Mouse (Mus musculus): ENCODE data around the gene Trp53bp1.

Gene Trp53bp1

DNA sequence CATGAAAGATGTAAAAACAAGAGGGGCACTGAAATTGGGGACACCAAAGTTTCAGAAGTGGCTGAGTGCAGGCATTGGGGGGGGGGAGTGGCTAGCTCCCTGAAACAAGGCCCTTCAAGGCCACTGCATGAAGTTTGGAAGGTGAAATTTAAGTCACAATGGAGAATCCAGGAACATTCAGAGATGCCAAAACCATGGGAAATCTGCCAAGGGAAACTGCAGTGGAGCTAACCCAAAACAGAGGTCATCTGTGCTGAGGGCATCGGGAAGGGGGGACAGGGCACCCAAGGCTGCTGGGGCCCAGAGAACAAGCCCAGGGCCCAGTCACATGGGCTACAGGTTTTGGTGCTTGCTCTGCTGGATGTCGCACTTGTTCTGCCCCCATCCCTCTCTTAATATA, 21.4 kb downstream of the Trp53bp1 start:
- DNase-seq (ENCODE audit: low spot score), result no peak

DNA sequence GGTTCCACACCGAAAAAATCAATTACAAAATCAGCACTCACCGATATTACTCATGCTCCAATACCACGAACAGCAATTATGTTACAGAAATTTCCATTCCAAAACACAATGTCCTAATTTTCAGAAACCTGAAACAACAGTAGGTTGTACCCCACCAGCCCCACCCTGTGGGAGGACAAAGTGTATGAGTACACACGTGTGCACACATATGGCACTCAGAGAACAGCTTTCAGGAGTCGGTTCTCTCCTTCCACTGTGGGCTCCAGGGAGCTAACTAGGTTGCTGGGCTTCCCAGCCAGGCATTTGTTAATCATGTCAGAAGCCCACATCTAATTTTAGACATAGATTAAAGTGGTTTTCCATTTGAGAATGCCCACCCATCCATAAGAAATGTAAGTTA, 27.1 kb downstream of the Trp53bp1 start:
- no peak for DNase-seq (ENCODE audit: low spot score)

DNA sequence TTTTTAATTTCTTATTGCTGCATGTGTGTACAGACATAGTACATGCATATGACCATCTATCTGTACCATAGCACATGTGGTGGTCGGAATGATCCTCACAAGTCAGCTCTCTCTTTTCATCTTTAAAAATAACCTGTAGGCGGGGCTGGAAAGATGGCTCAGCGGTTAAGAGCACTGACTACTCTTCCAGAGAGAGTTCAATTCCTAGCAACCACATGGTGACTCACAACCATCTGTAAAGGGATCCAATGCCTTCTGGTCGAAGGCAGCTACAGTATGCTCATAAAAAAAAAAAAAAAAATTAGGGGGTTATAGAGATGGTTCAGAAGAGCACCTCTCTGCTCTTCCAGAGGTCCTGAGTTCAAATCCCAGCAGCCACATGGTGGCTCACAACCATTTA, 31.8 kb downstream of the Trp53bp1 start:
- no peak for DNase-seq (ENCODE audit: low spot score)

DNA sequence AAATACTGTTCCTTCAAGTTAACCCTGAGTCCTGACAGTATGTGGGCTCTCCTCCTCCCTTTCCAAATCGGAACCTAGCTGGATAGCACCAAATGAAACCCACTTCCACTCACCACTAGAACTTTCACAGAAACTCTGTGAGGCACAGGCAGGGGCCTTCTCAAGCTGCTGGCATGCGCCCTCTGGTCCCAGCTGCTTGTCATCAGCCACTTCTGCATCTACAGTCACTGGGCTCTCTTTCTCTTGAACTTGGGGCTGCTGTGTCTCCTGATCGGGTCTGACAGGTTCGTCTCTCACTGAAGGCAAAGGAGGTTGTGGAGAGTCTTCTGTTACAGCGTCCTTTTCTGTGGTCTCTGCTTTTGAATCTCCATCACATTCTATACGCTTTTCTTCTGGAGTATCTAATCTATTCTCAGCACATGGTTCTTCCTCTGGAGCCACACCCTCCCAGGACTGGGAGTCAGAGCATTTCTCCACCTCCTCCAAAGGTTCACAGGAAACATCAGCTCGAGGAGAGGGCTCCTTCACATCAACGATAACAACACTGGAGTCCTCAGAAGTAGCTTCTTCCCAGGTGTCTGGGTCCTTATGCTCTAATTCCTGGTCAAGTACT, 35.6 kb downstream of the Trp53bp1 start:
- DNase-seq (ENCODE audit: low spot score), result no peak

DNA sequence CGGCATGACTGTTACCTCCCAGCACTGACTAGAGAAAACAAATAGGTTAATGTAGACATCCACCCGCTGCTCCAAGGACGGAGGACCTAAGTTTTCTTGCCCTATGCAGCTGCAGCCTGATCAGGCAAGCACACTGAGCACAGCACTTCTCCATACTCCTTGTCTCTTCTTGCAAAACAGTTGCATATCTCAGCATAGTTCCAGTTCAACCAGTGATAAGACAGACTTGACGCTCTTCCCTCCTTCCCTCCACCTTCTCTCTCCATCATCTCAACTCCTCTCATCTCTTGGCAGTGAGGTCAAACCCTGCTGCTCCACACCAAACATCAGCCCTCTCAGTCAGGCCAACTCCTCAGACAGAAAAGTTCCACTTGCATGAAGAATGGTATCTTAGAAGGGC, 43.1 kb downstream of the Trp53bp1 start:
- DNase-seq (ENCODE audit: low spot score), result no peak

DNA sequence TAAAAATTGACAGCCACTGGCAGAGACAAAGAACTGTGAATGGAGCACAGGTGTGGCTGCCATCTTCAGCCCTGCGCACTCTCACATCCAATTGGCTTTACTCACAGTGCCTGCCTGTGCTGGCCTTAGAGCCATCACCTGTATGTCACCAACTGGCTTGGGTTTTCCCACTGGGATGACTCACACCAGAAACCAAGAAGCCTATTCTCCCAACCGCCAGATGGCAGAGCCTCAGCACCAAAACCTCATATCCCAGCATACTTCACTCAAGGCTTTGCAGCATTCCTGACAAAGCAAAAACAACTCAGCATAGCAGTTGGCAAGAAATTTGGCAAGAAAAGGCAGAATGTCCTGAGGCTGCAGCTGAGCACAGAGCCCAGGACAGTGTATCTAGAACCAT, 48.2 kb downstream of the Trp53bp1 start:
- no peak for DNase-seq (ENCODE audit: low spot score)

DNA sequence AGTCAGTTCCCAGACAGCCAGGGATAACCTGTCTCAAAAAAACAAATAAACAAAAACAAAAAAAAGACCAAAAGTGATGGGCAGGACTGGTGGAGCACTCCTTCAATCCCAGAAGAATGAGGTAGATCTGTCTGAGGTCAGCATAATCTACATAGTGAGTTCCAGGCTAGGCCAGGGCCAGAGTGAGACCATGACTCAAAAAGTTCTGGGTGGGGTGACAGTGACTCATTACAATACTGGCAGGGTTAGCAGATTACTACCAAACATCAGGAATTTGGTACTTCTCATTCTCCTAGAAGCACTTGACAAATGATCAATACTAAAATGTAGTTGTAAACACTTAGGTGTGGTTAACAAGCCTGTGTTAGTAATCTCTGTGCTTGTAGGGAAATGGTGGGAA, 51.2 kb downstream of the Trp53bp1 start:
- DNase-seq (ENCODE audit: low spot score), result no peak

DNA sequence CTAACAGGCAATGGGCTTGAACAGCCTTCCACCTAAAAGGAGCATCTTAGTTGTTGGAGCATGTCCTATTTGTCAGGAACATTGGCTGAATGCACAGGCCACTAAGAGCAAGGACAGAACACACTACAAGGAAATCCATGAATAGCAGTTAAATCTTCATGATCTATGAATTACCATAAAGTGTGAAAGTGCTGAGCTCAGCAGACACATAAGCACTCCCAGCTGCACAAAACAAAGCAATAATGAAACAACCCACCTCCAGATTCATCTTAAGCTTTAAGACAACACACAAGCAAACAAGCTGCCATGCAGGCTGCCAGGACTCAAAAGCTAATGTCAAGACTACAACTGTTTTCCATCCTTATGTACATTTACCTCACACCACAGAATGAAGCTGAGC, 52.0 kb downstream of the Trp53bp1 start:
- no peak for DNase-seq (ENCODE audit: low spot score)

DNA sequence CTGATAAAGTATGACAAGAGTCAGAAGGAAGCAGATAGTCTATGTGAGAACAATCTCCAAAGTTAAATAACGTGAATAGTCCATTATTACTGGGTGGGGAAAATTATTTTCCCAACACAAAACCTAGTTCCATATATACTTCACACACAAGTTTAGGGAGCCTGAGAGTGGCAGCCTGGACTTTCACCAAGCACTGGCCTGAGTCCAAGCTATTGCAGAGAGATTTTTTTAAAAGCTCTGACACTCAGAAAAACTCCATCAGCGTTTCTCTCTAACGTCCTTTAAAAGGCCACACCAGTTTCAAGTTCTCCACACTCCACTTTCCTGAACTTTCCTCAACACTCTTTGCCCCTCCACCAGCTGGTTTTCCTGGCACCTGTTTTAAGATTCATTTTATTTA, 56.7 kb downstream of the Trp53bp1 start:
- DNase-seq (ENCODE audit: low spot score), result no peak

DNA sequence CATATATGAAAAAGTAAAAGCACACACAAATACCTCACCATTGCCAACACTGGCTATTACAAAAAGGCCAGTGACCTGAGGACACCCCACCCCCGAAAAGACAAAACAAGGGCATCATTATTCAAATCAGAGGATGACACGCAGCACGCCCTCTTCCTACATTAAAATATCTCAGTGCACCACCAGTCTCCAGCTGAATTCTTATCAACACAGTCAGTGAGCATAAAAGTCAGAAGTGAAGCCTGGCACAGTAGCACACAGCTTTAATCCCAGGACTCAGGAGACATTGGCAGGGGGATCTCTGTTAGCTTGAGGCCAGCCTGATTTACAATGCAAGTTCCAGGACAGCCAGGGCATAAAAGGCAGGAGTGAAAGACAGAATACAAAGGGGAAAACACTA, 64.7 kb downstream of the Trp53bp1 start:
- no peak for DNase-seq (ENCODE audit: low spot score)

DNA sequence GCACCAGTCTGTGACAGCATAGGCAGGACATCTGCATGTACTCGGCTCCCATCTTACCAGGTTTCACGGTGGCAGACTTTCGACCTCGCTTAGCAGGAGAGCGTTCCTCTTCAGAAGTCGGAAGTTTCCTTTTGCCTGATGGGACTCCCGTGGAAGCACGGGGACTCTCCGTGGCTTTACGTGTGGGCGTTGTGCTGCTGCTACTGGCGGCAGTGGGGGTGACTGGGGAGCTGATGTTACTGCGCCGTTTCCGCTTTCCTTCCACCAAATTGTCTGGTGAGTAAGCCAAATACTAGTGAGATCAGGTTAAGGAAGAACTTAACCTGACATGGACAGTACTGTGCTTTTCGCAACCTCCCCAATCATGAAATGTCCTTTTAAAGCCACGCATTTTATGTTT, 66.9 kb downstream of the Trp53bp1 start:
- no peak for DNase-seq (ENCODE audit: low spot score)

DNA sequence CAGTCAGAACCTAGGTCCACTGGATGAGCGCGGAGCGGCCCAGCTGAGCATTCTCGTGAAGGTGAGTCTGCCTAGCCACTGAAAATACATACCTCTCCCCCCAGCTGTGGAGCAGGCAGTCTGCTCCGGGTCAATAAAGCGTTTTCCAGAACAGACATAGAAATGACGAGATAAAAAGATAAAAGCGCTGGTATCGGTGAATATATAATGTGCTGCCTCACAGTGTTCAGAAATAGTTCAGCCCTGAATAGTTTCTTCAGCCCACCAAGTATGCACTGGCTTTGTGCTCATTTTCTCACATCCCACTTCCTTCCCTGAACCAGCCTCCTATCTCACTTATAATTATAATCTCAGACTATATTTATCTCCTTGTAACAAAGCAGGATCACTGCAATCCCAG, 75.7 kb downstream of the Trp53bp1 start:
- DNase-seq (ENCODE audit: low spot score), result no peak

DNA sequence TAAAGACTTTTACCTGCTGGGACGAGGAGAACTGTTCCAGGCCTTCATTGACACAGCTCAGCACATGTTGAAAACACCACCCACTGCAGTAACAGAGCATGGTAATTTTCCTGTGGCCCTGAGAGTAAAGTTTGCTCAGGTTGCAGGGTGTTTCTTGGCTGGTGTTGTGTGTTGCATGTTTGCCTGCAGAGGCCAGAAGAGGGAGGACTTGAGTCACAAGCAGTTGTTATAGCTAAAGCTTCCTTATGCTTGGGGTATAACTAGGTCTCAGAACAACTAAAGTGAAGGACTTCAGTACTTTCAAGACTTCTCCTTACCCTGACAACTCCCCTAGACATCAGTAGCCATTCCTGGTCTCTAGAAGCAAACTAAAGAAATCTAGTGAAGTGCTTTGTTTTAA, 82.7 kb downstream of the Trp53bp1 start:
- no peak for DNase-seq (ENCODE audit: low spot score)

DNA sequence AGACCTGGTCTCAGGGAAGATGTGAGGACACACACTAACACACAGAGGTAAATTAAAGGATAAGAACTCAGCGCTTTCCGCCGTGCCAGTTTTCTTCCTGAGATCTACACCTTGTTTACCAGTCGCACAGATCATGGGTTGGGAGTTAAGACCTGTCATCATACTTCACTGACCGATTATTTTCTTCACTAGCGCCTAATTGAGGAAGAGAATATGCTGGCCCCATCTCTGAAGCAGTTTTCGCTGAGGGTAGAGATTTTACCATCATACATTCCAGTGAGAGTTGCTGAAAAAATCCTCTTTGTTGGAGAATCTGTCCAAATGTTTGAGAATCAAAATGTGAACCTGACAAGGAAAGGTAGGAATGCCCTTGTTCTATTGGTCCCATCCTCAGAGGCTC, 87.1 kb downstream of the Trp53bp1 start:
- no peak for DNase-seq (ENCODE audit: low spot score)

DNA sequence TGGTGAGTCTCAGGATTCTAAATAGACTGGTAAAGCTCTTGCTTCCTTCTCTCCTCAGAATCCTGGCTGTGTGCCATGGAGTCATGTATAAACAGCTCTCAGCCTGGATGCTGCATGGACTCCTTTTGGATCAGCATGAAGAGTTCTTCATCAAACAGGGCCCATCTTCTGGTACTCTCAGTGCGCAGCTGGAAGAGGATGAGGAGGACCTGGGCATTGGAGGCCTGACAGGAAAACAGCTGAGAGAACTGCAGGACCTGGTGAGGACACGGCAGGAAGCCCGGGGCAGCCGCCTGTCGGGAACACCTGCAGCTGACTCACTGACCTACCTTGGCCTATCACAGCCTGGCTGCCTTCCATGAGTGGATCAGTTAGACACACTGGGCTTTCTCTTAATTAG, 87.8 kb downstream of the Trp53bp1 start:
- no peak for DNase-seq (ENCODE audit: low spot score)

DNA sequence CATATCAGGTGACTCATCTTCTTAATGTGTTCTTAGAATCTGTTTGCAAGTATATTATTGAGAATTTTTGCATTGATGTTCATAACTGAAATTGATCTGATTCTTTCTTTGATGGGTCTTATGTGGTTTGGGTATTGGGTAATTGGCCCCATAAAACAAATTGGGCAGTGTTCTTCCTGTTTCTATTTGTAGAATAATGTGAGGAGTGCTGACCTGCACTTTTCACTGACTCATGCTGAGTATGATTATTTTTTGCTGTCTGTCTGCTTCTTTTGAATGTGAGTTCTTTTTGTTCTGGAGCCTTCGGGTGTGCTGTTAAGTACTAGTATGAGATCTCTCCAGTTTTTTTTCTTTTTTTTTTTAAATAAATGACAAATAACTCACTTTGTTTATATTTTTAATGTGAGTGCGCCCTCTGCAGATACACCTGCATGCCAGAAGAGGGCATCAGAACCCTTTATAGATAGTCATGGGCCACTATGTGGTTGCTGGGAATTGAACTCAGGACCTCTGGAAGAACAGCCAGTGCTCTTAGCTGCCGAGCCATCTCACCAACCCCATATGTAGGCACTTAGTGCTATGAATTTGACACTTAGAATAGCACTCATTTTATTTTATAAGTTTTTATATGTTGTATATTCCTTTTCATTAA, 92.3 kb downstream of the Trp53bp1 start:
- DNase-seq (ENCODE audit: low spot score), result no peak

DNA sequence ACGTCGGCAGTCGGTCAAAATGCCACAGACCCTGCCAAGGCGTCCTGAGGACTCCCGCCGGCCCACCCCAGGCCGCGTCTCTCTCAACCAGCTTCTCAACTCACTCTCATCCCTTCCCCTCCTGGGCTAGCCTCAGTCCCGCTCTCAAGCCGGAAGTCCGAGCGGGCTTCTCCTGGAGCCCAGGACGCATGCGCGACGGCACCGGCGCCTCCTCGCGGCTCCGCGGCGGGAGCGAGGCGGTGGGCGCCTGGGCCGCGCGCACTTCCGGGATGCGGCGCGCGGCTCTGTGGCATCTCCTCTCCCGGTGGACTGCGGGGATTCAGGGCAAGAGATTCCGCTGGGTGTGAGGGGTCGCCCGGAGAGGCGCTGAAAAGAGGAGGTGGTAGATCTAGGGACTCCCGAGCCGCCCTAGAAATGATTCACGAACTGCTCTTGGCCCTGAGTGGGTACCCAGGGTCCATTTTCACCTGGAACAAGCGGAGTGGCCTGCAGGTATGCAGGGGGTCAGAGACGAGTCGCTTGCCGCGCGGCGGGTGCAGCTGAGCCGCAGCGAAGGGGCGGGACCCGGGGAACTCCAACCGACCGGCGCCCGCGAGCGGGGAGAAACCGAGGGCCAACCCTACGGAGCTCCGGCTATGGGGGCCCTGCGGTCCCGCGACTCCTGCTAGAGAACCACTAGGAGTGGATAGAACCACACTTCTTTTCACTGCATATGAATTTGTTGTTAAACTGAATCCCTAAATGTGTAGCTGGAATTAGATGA, 100.0 kb downstream of the Trp53bp1 start, which contains the start of gene Zscan29:
Zscan29 (minus strand) TSS at position 146 of the 763 bp plus-strand sequence.
- DNase-seq (ENCODE audit: low spot score), result peak; percentile 66

DNA sequence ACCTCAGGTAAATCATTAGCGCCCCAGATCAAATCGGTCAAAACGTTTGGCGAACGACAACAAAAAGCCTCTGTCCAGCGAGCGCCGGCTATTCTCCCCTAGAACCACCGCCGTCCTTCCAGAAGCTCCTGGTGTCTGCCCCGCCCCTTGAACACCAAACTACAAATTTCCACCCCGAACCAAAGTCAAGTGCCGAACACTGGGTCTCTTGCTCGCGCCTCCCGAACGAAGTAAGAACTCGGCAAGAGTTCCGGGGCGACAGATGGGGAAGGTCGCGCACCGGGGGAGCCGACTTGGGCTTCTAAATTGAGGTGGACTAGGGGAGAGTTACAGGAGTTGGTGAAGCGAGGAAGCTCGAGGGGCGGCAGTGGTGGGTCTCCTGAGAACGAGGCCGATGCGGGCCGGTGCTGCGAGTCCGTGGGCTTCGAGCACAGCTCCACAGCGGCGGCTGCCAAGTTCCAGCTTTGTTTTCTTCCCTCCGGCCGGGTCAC, 100.7 kb downstream of the Trp53bp1 start, which contains the start of gene Tubgcp4:
Tubgcp4 (plus strand) TSS at position 174 of the 491 bp plus-strand sequence.
- DNase-seq (ENCODE audit: low spot score), result no peak

DNA sequence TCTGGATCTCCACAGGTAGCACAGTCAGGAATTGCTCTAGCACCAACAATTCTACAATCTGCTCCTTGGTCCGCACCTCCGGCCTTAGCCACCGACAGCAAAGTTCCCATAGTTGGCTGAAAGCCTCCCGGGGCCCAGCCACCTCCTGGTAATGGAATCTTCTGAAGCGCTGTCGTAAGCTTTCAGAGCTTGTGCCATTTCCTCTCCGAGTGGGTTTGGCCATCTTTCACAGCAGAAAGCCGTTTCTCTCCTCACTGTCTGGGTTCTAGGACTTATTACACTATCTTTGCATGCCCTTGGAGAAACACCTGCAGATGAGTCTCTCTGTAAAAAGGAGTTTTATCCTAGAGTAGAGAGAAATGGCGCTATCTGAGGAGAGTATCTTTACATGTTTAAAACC, 101.3 kb downstream of the Trp53bp1 start:
- DNase-seq (ENCODE audit: low spot score), result no peak

DNA sequence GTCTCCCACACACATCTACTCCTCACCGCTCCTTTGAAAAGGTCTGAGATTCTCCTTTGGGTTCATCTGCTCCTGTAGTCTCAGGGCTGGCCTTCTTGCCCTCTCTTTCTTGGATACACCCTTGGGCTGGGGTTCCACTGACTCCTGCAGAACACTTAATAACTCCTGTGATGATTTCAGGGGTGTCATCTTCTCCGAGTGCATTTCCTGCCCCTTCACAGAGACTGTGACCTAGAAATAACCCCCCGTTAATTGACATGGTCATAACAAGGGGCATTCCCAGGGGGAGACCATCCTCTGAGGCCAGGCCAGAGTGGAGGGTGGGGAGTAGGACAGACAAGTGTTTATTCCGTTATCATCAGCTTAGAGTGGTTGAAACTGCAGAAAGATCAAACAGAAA, 102.0 kb downstream of the Trp53bp1 start:
- DNase-seq (ENCODE audit: low spot score), result no peak

DNA sequence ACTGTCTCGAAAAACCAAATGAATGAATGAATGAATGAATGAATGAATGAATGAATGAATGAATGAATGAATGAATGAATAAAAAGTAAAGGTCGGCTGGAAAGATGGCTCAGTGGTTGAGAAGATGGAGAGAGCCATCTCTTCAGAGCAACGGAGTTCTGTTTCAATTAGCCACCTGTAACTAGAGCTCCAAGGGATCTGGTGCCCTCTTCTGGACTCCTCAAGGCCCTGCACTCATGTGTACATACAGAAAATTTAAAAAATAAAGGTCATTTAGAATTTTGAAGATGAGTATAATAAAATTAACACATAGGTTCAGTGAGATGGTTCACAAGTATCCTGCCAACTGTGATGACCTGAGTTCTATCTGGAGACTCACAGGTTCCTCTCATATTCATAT, 118.1 kb downstream of the Trp53bp1 start:
- no peak for DNase-seq (ENCODE audit: low spot score)

DNA sequence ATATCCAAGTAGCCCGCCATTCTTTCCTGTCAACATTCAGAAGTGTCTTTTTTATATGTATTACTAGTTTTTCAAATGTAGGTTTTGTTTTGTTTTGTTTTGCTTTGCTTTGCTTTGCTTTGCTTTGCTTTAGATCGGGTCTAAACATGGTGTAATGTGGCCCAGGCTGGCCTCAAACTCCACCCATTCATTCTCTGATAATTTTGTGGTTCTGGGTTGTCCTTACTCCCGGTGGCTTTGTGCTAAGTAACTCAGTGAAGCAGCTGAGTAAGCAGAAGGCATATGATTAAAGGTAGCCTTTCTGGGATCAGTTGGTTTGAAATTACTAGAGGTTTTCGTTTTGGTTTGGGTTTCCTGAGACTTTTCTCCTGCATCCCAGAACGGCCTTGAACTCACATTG, 121.5 kb downstream of the Trp53bp1 start:
- no peak for DNase-seq (ENCODE audit: low spot score)

Data from urinary bladder, postnatal 10 days (tissue).